Mouse (Mus musculus) forebrain, postnatal 0 days (tissue): ENCODE measurements at regions not wholly inside any gene's neighbourhood (a gene's known extent, or its start where the extent isn't known, plus 50 kb on each side); places are given as distances from the start of the nearest gene placed in this dataset.

ENCODE experiments used
- ATAC-seq: fragments of 200-750 bp; cut with Nextera tagmentation; 2 replicates; pipeline ENCODE4 v1.8.0; 2017; ENCODE audit warnings: mild to moderate bottlenecking, moderate library complexity
- DNase-seq: peaks from one replicate; pipeline ENCODE4 v3.0.0-alpha.2; 2015
- H3K27ac ChIP-seq: fragments of 300-500 bp; sonication (generic); 2 replicates; pipeline ENCODE4 v1.5.1; 2014; ENCODE audit warnings: low read depth, mild to moderate bottlenecking, antibody characterized with exemption, low read length, moderate library complexity, mixed read lengths
- H3K27me3 ChIP-seq: fragments of 300-500 bp; sonication (generic); 2 replicates; pipeline ENCODE4 v1.6.1; 2014; ENCODE audit warnings: mild to moderate bottlenecking, low read length, mixed read lengths; ENCODE audit not compliant: insufficient read depth
- H3K36me3 ChIP-seq: fragments of 300-500 bp; sonication (generic); 2 replicates; pipeline ENCODE4 v1.6.1; 2014; ENCODE audit warnings: mild to moderate bottlenecking, moderate library complexity; ENCODE audit not compliant: insufficient read depth
- H3K4me1 ChIP-seq: fragments of 300-500 bp; sonication (generic); 2 replicates; pipeline ENCODE4 v1.6.1; 2014; ENCODE audit warnings: antibody characterized with exemption; ENCODE audit not compliant: insufficient read depth
- H3K4me2 ChIP-seq: fragments of 300-500 bp; sonication (generic); 2 replicates; pipeline ENCODE4 v1.6.1; 2014; ENCODE audit warnings: low read depth, mild to moderate bottlenecking, moderate library complexity
- H3K4me3 ChIP-seq: fragments of 300-500 bp; sonication (generic); 2 replicates; pipeline ENCODE4 v1.5.1; 2014; ENCODE audit warnings: low read depth, low read length, mixed read lengths
- H3K9ac ChIP-seq: fragments of 300-500 bp; sonication (generic); 2 replicates; pipeline ENCODE4 v1.6.1; 2014; ENCODE audit warnings: mild to moderate bottlenecking
- H3K9me3 ChIP-seq: fragments of 300-500 bp; sonication (generic); 2 replicates; pipeline ENCODE4 v1.6.1; 2016; ENCODE audit warnings: low read length
- CTCF ChIP-seq: sonication (generic); IDR thresholded peaks from 2 replicates; pipeline ENCODE4 v1.5.1; 2016; ENCODE audit warnings: antibody characterized with exemption, control low read depth, low read depth
- WGBS: fragments of 180-500 bp; shearing (Covaris S2); extraction: QIAGEN DNeasy Blood & Tissue Kit; methylation state at CpG from one replicate; pipeline ENCODE4 v1.1.7; 2014; 5-methylcytosine and 5-hydroxymethylcytosine counted together

GRCm38 (mm10) chr17:93523406-93523805 is 324.6 kb downstream of the Adcyap1 start:
- H3K27me3 ChIP-seq = no peaks in the 10 kb centered on the region
- no peak overlapping the region for H3K9ac ChIP-seq
- no peak overlapping the region for H3K4me2 ChIP-seq
- DNase-seq = no peak
- H3K36me3 ChIP-seq = no peaks in the 10 kb centered on the region
- no peak for TF ChIP-seq CTCF
- H3K4me3 ChIP-seq = no peak overlapping the region
- no peaks in the 10 kb centered on the region for H3K4me1 ChIP-seq
- no peaks in the 10 kb centered on the region for H3K9me3 ChIP-seq
- H3K27ac ChIP-seq = no peak overlapping the region
- no peak for ATAC-seq

- ATAC-seq = no peak
Measured at GRCm38 (mm10) chr17:93525871-93526644, 327.2 kb downstream of the Adcyap1 start.

GRCm38 (mm10) chr17:93532535-93532934 is 333.7 kb downstream of the Adcyap1 start:
- ATAC-seq (no peak), DNase-seq (peak; percentile 3)
- Histone ChIP-seq H3K4me3 (no peak overlapping the region), H3K27me3 (no peaks in the 10 kb centered on the region), H3K27ac (no peak overlapping the region), H3K36me3 (no peaks in the 10 kb centered on the region), H3K4me2 (no peak overlapping the region), H3K9ac (no peak overlapping the region), H3K9me3 (no peaks in the 10 kb centered on the region), H3K4me1 (no peaks in the 10 kb centered on the region)
- TF ChIP-seq CTCF = peak; percentile 46; the same call in 1 of the 2 replicates

More at GRCm38 (mm10) chr17:93525871-93526644, 327.2 kb downstream of the Adcyap1 start:
- H3K36me3 ChIP-seq = no peaks in the 10 kb centered on the region
- H3K4me2 ChIP-seq = no peak overlapping the region
- H3K27me3 ChIP-seq = no peaks in the 10 kb centered on the region
- H3K27ac ChIP-seq = no peak overlapping the region
- DNase-seq = no peak
- TF ChIP-seq CTCF = no peak
- H3K9ac ChIP-seq = no peak overlapping the region
- WGBS = 50% methylated on average over 2 of the region's 2 CpGs
- no peaks in the 10 kb centered on the region for H3K9me3 ChIP-seq
- H3K4me1 ChIP-seq = no peaks in the 10 kb centered on the region
- no peak overlapping the region for H3K4me3 ChIP-seq

DNA sequence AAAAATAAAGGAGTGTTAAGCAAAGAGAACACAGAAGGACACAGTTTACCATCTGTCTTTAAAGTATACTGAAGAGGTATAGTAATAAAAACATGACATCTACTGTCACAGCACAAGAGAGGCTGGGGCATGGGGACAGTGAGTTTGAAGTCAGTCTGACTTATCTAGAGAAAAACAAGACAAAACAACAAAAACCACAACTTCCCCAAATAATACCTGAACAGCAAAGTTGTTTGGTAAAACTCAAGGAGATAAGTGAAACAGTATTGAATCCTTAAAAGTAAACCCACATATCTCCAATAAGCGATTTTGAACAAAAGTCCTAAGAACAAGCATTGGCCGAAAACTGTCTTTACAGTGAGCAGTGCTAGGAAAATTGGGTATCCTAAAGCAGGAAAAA is 336.1 kb downstream of the Adcyap1 start:
- H3K27me3 ChIP-seq = no peaks in the 10 kb centered on the region
- no peak overlapping the region for H3K4me3 ChIP-seq
- no peak overlapping the region for H3K27ac ChIP-seq
- no peak for ATAC-seq
- no peaks in the 10 kb centered on the region for H3K9me3 ChIP-seq
- no peak for TF ChIP-seq CTCF
- WGBS = 92% methylated on average over 2 of the region's 2 CpGs
- H3K9ac ChIP-seq = no peak overlapping the region
- no peak for DNase-seq
- no peaks in the 10 kb centered on the region for H3K36me3 ChIP-seq
- H3K4me1 ChIP-seq = no peaks in the 10 kb centered on the region
- no peak overlapping the region for H3K4me2 ChIP-seq

DNA sequence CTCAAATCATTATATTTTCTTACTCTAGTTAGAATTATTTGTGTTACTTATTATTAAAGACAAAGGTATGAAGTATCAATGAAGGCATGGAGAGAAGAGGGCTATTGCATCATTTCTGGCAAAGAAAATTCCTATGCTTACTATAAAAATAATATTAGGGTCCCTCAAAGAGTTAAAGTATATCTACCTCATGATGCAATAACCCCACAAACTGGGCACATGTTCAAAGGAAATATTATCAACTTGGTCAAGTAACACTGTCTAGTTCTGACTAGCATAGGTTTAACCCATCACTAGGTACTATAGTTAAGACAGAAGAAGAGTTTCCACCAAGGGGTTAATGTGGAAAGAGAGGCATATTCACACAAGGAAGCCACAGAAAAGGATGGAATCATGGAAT is 336.9 kb downstream of the Adcyap1 start:
- no peaks in the 10 kb centered on the region for H3K4me1 ChIP-seq
- H3K27me3 ChIP-seq = no peaks in the 10 kb centered on the region
- H3K9ac ChIP-seq = no peak overlapping the region
- no peak for DNase-seq
- no peak overlapping the region for H3K4me2 ChIP-seq
- H3K4me3 ChIP-seq = no peak overlapping the region
- no peak for TF ChIP-seq CTCF
- no peaks in the 10 kb centered on the region for H3K9me3 ChIP-seq
- ATAC-seq = no peak
- no peaks in the 10 kb centered on the region for H3K36me3 ChIP-seq
- H3K27ac ChIP-seq = no peak overlapping the region

DNA sequence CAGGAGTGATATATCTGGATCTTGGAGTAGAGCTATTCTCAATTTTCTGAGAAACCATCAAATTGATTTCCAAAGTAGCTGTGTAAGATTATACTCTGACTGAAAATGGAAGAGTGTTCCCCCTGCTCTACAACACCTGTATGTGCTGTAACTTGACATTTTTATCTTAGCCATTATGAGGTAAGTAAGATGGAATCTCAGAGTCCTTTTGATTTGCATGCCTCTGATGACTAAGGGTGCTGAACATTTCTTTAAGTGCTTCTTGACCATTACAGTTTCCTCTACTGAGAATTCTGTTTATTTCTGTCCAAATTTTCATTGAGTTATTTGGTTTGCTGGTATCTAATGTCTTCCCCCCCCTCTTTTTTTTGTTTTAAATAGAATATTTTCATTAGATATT is 343.0 kb downstream of the Adcyap1 start:
- Histone ChIP-seq H3K36me3 (no peaks in the 10 kb centered on the region), H3K27ac (no peak overlapping the region), H3K9ac (no peak overlapping the region), H3K4me2 (no peak overlapping the region), H3K9me3 (no peaks in the 10 kb centered on the region), H3K27me3 (no peaks in the 10 kb centered on the region), H3K4me3 (no peak overlapping the region), H3K4me1 (no peaks in the 10 kb centered on the region)
- no peak for TF ChIP-seq CTCF
- ATAC-seq (no peak), DNase-seq (no peak)

DNA sequence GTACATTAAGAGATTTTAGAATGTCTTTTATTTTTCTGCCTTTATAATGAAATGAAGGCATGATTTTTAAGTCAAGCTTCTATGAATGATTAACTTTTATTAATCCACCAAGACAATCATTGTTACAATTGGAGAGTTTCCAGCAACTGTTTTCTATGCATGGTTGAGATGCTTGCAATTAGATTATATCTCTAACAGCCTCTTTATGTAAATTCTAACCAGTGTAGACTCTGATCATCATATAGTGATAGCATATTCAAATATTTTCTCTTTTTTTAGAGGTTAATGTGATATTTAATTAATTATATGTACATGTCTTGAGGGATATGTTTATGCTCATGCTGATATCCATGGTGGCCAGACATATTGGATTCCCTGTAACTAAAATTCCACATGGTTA is 351.5 kb downstream of the Adcyap1 start:
- no peak for TF ChIP-seq CTCF
- no peaks in the 10 kb centered on the region for H3K27me3 ChIP-seq
- H3K9me3 ChIP-seq = no peaks in the 10 kb centered on the region
- no peaks in the 10 kb centered on the region for H3K4me1 ChIP-seq
- no peaks in the 10 kb centered on the region for H3K36me3 ChIP-seq
- ATAC-seq (no peak), DNase-seq (no peak)
- H3K9ac ChIP-seq = no peak overlapping the region
- H3K27ac ChIP-seq = no peak overlapping the region
- no peak overlapping the region for H3K4me2 ChIP-seq
- no peak overlapping the region for H3K4me3 ChIP-seq
